Mouse (Mus musculus): ENCODE results near the gene Dclk1.

The Dclk1 gene

GRCm38 (mm10) chr3:55397752-55398693, 155.9 kb downstream of the Dclk1 start:
- DNase-seq (ENCODE audit: inconsistent ontology term) = no peak

DNA sequence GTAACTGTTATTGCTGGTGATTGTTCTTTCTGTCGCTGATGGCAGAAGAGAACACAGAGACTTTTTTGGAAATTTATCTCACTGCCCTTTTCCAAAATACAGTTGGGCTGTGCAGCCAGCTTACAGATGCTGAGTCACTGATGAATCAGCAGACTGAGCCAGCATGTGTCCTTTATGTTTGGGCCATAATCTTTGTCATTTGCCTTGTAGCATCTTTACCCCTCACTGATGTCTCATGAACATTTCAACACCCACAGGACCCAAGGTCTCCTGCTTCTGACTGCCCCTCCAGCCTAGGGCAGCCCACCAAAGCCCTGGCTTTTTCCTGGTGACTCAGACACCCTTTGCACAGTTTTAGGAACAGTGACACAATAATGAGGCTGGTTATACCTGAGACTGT, 159.1 kb downstream of the Dclk1 start:
- DNase-seq (ENCODE audit: inconsistent ontology term) = peak; percentile 58

DNA sequence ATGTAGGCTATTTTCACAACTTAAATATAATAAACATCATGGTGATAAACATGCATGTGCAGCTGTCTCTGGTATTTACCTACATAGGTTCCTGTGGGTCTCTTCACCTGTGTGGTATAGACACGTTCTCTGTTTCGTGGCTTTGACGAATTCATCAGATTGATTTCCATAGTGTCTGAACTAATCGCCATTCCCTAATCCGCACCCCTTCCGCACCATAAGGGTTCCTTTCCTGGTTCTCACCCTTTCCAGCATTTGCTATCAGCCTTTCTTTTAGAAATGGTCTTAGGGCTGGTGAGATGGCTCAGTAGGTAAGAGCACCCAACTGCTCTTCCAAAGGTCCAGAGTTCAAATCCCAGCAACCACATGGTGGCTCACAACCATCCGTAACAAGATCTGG, 162.6 kb downstream of the Dclk1 start:
- no peak for DNase-seq (ENCODE audit: inconsistent ontology term)

DNA sequence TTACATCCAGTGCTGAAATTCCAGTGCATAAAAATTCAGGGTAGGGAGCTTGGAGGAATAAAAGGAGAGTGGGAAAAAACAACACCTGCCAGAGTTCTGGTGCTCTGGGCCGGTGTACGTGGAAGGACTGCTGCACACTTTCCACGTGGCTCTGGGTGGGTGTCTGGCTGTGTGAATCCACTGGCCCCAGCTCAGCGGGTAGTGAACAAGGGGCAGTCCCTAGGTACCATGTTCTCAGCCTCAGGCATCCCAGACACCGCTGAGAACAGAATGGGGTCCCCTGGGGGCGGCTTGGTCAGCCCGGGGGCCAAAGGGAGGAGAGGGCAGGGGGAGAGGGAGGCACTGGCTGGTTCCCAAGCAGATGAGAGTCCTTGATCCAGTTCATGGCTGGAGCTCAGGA, 164.5 kb downstream of the Dclk1 start:
- no peak for DNase-seq (ENCODE audit: inconsistent ontology term)

DNA sequence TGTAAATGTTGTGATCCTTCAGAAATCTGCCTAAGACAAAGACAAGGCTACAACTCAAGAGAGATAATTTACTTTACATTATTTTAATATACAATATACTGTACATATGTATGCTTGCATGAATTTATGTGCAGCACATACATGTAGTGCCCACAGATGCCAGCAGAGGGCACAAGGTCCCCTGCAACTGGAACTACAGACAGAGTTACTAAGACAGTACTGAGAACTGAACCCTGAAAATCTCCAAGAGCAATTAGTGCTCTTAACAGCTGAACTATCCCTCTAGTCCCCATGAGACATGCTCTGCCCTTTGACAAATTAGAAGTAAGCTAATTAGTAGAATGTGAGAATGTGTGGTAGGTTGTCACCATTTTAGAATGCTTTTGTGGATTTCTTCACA, 169.4 kb downstream of the Dclk1 start:
- no peak for DNase-seq (ENCODE audit: inconsistent ontology term)

DNA sequence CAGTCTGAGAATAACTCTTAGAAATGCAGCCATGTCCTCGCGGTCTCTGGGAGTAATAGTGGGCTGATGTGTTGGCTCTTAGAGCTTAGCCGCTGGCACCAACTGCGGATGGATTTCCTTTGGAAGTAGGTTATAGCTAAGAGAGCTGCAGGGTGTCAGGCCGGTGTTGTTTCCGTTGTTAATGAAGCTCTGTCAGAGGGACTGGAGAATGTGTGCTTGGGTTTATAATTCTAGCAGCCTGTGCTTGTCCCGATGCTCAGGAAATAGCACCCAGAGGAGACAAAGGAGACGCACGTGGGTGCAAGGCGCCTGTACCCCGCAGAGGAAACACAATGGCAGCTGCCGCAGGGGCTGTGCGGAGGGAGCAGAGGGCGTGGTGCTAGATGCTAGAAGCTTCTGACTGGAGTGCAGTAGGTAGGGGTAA, 173.4 kb downstream of the Dclk1 start:
- DNase-seq (ENCODE audit: inconsistent ontology term) = peak; percentile 57

DNA sequence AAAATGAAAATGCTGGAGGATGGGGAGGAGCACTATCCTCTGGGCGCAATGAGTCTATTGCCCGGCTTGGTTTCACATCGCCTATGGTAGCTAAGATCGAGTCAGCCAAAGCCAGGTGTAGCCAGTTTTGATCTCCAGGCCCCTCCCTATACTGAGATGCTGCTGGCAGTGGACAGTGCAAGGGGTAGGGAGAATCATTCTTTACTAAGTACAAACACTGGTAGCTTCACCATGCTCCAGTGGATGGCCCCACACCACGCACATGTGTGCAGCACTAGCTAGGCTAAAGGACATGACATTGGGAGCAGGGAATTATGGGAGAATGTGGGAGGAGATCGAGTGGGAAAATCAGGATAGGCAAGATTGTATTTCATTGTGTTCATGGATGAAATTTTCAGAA, 176.7 kb downstream of the Dclk1 start:
- DNase-seq (ENCODE audit: inconsistent ontology term) = no peak

DNA sequence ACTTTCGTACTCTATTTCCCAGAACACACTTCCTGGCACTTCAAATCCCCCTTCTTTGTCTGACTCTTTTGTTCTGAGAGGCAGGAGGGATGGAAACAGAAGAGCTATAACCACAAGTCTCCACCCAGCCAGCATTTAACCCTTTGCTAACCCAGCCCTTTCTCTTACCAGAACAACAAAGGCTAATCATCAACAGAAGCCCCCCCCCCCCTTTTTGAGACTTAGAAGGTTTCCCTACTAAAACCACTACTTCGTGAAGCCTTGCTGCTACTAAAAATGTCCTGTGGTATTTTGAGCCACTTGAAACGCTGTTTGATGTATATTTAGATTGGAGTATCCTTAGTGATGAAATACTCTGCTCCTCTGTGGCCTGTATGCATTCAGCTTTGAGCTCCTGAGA, 177.2 kb downstream of the Dclk1 start:
- no peak for DNase-seq (ENCODE audit: inconsistent ontology term)

DNA sequence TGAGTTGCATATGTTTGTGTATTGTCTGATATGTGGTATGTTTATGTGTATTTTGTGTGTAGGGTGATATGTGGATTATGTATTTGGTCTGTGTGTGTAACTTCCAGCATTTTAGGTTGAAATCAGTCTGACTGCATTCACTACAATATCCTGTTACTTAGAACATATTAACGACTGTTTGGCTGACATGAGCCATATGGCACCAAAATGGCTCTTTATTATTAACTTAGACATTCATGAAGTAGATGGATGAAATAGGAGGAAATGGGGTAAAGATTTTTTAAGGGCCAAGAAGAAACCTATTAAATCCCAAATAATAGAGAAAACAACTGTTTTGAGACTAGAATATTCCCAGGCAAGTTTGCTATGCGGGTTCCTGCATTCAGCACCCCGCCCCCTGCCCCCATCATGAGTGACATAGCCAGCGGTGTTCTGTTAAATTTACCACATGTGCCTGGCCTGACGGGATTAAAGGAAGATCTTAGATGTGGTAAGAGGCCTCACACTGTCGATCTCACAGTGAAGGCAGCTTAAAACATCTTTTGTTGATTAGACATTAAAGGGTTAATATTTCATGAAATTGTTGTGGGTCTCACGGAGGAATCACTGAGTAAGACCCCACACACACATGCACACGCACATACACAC, 178.4 kb downstream of the Dclk1 start:
- no peak for DNase-seq (ENCODE audit: inconsistent ontology term)

DNA sequence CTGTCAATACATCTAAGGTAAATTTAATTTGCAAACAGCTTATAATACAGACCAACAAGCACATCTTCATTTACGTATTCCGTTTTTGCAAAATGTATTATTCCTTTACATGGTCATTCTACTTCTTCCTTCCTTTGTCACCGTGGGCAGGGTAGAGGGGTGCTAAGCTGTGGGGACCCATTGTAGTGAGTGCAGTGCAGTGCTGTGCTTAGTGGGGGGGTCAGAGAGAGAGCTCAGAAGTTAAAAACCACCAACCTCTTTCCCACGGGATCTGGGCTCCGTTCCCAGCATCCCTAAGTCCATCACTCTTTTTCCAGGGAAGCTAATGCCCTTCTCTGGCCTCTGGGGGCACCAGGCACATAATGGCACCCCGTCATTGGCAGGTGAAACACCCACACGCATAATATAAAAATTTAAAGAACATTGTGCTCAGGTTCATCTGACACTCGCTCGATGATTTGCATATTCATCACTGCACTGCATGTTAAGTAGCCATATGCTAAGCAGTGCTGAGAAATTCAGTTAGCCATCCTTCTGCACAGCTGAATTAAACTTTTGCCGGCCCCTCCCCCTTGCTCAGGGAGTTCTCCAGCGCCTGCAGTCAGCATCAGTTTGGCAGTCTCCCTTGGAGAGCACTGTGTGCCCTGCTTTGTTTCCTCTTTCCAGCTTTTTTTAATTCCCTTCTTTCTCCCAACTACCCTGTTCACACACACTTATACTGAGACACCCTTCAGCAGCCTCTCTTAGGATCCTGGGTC, 181.7 kb downstream of the Dclk1 start:
- peak; percentile 20 for DNase-seq (ENCODE audit: inconsistent ontology term)

- DNase-seq (ENCODE audit: inconsistent ontology term) = no peak
These were observed 187.9 kb downstream of the Dclk1 start for GRCm38 (mm10) chr3:55430022-55430549.

DNA sequence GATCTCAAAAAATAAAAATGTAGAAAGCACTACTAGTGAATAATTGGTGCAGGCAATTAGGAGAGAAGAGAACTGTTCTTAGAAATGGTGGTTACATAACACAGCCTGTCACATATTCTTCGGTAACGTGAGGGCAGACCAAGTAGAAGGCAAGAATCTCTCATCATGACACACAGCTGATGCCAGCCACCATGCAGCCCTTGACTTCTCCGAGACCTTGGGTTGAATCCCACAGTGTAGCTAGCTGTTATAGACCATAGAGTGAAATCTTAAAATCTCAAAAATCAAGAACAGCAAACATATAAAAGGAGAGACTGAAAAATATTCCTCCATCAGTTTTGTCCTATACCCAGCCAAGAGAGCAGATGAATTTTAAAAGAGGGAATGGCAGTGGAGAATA, 189.1 kb downstream of the Dclk1 start:
- no peak for DNase-seq (ENCODE audit: inconsistent ontology term)

DNA sequence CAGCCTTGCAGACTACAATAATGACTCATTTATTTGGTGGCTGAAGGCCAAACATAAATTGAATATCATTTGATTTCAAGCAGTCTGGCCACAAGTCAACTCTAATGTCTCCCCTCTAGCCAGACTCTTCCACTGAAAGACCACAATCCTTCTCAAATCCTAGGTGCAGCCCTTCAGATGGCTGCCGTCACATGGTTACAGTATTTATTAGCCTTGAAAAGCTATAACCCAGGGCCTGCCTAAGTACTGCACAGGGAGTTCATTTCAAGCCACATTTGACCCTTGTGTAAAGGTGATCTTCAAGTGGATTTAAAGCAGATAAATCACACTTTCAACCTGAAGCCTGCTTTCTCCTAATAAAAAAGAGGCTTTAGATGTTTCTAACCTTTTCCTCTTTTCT, 192.1 kb downstream of the Dclk1 start:
- DNase-seq (ENCODE audit: inconsistent ontology term) = peak; percentile 45

- no peak for DNase-seq (ENCODE audit: inconsistent ontology term)
These were observed 196.8 kb downstream of the Dclk1 start for GRCm38 (mm10) chr3:55438824-55439446.

- DNase-seq (ENCODE audit: inconsistent ontology term) = no peak
These were observed 198.2 kb downstream of the Dclk1 start for GRCm38 (mm10) chr3:55440342-55440741.

DNA sequence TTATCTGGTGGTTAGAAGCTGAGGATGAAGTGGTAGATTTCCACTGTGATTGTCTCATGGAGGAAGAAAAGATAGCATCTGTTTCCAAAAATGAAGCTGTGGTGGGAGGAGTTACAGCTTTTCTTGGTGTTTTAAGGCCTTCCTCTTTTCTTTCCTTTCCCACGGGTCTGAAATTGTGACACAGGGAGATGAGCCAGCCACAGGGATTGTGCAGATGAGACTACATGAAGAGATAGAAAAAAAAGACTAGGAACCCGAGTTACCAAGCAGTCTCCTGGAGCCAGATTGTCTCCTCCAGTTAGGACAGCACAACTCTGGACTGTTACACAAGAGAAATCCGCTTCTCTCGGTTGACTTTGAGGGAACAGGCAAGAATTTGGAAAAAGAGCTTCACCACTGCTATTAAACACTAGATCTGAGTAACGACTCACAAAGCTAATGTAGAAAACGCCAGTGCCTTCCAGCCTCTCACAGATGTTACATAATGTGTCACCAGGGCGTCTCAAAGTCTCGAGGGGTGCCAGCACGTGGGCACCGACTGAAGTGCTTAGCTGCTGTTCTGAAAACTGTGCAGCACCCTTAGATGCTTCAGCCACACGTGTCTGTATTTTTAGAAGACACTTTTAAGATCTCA, 200.0 kb downstream of the Dclk1 start:
- DNase-seq (ENCODE audit: inconsistent ontology term) = no peak

GRCm38 (mm10) chr3:55443271-55443670, 201.1 kb downstream of the Dclk1 start:
- no peak for DNase-seq (ENCODE audit: inconsistent ontology term)

GRCm38 (mm10) chr3:55443725-55444124, 201.6 kb downstream of the Dclk1 start:
- no peak for DNase-seq (ENCODE audit: inconsistent ontology term)

- DNase-seq (ENCODE audit: inconsistent ontology term) = no peak
These were observed 204.5 kb downstream of the Dclk1 start for GRCm38 (mm10) chr3:55446681-55447080.

DNA sequence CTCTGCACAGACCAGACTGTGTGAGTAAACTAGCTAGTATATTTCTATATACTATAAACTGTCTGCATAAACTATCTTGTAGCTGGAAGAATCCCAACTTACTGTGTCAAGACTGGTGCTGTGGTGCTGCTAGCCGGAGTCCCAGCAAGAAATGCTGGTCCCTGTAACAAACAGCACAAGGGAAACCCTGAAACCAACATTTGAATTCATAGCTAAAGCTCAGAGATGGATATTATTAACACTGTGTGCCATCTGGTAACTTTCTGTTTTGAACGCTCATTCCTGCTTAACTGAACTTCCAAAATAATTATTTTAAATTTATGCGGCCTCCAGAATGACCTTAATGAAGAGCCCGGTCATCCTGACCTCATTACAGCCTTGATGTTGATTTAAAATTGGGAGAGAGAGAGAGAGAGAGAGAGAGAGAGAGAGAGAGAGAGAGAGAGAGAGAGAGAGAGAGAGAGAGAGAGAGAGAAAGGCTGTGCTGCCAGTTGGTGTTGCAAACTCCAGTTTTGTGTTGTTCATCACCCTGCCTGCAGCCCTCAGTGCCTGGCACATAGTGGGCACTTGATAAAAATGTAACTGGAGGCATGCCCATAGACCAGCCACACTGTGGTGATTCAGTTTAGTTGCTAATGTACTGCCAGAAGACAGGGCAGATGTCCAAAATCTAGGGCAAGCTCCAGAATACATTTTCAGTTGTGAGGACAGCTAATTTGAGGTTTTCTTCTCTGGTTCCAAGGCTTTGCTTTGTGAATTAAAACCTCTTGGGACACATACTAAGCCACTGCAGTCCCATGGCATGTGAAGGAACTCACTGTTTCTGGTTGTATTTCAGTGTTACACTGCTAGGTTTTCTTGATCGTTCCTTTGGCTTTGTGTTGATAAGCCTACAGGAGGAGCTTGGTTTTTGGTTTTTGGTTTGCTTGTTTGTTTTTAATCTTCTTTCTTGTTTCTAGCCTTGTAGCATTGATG, 205.6 kb downstream of the Dclk1 start:
- peak; percentile 90 for DNase-seq (ENCODE audit: inconsistent ontology term)

All from Muller cell, postnatal 12 days (primary cell).